Mouse (Mus musculus) c-Kit-positive CD71-positive TER-119-negative erythroid progenitor cells, embryonic 14.5 days (primary cell): ENCODE results near the gene D1Ertd622e.

ENCODE experiments used
- DNase-seq: peaks from one replicate; pipeline ENCODE4 v3.0.0-alpha.2; 2013; ENCODE audit warnings: low read depth

The D1Ertd622e gene

DNA sequence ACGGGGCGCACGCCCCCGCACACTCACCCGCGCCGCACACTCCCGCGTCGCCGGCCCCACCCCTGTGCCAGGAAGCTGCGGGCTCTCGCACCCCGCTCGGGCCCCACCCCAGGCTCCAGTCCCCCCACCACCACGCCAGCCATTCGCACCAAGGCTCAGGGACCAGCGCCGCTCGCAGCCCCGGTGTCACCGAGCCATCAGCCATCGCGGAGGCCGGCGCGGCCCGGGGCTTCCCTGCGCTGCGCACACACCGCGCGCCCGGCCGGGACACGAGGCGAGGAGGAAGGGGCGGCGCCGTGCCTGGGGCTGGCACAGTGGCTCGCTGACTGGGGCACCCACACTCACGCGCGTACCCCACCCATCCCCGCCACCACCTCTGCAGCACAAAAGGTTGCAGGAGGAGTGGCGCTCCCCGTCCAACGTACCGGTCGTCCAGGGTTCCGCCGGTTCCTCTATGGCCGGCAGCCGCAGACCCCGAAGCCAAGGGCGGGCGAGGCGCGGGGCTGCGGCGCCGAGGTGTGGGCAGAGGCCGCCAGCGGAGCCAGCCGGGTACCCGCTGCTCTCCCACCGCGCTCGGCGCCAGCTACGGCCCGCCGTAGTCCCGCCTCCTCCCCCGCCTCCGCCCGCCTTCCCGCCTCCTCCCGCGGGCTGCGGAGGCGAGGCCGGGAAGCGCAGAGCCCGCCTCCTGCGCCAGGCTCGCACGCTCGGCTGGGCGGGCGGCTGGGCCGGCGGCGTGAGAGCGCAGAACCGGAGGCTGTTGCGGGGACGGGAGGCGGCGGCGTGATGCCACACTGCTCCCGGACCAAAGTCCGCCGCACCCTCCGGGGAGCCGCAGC is at the start of gene D1Ertd622e:
Gene D1Ertd622e, minus strand, starts transcription at position 669 of the 836 bp plus-strand sequence.
- peak; percentile 49 for DNase-seq

DNA sequence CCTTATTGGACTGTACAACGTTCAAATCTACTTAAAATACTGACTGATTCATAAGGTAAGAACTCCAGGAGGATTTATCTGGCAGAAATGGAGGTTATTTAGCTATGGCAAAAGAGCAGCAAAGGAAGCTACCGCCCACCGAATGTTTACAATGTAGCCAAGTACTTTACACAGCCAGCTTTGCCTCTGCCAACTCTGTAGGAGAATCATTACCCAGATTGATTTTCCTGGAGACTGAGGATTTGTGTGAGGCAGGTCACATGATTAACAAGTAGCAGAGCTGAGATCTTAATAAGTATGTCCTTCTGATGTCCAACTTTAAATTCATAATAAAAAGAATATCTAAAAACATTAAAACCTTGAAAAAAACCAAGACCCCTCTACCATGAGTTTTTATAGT is 48.6 kb upstream of the D1Ertd622e start:
- DNase-seq, result no peak

DNA sequence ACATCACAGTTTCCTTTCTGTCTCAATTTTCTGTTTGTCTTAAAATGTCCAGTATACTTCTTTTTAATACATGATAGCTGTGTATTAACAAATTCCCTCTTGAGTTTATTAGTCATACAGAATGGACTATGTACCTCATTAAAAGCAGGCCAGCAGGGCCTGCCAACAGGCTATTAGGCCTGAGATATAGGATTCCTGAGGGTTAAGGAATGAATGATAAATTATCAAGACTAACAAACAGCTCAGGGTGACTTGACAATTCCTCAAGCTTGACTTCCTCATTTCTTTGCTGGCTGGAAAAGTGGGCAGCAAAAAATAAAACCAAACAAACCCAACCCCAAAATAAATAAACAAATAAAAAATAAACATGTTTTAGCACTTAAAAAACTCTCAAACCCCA is 43.5 kb upstream of the D1Ertd622e start:
- no peak for DNase-seq

DNA sequence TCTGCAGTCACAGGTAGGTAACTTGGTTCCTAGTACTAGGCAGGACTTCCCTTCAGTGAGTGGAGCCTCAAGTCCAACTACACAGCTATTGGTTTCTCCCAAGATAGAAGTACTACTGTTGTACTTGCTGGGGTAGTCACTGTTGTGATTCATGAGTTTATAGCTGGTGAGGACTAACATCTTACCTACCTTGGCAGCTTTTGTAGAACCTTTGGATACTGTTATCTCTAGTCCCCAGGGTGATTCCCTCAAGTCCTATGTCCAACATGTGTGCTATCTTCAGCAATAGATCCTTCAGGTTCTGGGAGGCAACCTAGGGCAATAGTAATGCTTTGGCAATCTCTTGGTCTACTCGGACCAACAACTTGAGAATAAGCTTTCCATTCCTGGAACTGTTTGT is 42.8 kb upstream of the D1Ertd622e start:
- DNase-seq, result no peak

DNA sequence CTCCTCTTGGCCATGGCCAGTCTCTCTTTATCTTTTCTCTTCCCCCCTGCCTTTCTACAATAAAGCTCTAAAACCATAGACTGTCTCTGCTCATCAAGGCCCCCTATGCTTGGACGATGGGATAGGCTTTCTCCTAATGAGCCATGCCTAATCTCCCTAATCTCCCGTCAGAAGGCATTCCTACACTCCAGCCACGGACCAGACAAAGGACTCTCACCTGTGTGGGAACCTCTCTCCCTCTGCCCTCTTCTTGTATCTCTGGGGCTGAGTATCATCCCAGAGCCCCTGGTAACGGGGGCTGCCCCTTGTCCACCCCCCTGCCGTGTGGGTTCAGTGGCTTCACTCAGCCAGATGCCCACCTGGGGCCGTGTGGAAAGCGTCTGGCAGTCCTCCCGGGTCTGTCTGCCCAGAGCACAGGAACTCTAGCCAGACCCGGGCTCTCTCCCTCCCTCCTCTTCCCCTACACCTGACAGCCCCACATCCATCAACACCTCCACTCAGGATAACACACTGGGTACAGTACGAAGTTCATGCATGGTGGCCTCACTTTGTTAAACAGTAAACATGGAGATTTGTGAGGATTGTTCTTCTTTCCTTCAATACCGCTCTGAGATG is 37.2 kb upstream of the D1Ertd622e start:
- no peak for DNase-seq

DNA sequence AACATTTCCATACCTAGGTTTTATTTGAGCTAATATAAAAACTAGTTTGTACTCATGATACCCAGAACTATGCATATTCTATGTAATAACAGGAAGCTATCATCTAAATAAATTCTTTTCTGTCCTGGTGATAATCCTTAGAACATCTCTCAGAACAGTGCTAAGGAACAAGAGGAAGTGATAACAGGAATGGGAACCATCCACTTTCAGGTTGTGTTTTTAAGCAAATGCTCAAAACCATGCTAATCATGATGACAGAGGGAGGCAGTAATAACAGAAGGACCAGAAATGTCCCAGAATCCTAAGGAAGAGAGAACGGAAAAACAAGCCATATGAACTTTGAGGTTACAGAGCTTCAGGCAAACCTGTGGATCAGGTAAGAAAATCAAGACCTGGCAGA is 35.4 kb upstream of the D1Ertd622e start:
- no peak for DNase-seq

DNA sequence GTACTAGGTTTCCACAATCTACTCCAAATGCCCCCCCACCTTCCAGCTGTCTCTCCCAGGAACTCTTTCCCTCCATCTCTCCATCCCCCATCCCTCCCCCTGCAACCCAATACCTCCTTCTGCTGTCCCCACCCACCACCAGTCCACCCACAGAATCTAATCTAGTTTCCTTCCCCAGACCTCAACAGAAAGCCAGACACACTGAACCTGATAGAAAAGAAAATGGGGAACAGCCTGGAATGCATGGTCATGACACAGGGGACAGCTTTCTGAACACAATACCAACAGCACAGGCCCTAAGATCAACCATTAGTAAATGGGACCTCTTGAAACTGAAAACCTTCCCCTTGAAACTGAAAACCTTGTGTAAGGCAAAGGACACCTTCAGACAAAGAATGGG is 32.0 kb upstream of the D1Ertd622e start:
- DNase-seq, result no peak

DNA sequence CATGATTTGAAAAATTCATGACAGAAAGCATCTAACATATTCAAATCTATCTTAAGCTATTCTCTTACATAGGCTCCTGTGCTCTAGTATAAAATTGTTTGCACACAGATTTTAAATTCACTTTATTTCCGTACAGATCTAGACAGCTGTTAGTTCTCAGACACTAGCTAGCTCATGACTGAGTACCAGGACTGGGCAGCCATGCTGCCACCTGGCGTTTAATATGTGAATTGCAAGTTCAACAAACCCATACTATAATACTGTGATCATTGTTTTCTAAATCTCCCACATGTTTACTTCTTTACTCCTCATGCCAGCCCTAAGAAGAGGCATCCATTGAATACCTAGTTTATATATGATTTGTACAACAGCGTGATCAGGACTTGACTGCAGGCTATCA is 26.9 kb upstream of the D1Ertd622e start:
- peak; percentile 40 for DNase-seq

DNA sequence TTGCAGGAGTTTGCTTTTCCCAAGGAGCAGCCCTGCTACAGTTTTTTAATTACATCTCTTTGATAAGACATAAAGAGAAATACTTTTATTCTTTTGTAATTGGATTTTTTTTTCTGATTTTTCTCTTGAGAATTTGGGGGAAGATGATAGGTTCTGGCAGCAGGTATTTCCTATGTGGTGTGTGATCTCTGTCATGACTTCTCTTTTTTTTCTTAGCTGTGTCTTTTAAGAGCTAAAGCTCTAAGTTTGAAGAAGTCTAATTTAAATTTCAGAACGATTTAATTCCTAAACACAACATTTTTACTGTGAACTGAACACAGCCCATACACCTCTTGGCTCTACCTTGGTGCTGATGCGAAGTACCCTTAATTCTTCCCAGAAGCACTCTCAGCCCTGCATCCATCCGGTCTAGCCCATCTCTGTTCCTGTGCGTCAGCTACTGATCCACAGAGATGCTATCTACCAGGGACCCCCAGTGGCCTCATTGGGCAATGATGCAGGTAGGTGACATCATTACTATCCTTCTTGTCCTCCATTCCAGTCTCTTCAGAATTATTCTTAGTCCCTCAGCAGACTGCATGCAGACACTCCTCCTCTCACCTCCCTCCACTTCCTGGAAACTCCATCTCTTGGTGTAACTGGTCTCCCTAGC is 14.8 kb upstream of the D1Ertd622e start:
- no peak for DNase-seq

DNA sequence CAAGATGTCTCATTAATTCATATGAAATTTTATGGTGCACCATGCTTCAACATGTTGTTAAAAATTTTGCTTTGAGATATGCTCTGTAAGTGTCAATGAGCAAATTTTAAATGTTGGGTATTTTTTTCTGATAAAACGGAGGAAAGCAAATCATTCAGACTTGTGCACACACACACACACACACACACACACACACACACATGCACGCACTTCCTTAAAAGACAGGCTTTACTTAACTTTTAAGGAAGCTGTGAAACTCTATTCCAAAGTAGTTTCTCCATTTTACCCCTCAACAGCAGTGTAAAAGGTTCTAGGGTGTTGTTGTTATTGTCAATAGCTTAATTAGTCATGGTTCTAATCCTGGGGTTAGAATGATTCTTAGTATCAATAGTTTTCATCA is 14.2 kb upstream of the D1Ertd622e start:
- DNase-seq, result no peak

DNA sequence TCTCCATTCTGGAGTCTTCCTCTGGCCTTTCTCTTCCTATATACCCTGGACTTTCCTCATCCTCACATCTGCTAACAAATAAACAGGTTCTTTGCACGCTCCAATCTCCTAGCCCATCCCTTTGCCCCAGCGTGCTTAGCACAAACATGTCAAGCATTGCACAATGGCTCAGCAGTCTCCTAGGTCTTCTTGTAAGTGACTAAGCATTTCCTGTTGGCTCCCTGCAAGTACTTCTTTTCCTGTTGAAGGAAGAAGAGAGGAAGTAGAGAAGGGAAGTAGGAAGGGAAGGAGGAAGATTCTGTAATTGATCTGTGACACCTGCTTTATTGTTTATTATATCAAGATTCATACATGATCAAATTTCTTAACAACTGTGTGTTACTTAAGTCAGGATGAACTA is 11.0 kb upstream of the D1Ertd622e start:
- DNase-seq, result no peak

DNA sequence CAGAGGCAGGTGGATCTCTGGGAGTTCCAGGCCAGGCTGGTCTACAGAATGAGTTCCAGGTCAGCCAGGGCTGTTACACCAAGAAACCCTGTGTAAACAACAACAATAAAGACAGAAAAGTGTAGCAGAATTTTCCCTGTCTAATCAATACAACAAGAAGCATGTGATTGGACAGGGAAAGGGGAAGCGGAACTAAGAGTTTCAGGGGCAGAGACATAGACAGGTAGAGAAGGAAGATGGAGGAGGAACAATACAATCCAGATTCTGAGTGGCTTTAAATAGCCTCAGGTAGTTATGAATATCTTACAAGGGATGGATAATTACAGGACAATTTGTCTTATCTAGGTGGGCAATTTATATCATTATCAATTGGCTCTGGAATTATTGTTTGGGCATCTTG is 5.4 kb upstream of the D1Ertd622e start:
- no peak for DNase-seq

DNA sequence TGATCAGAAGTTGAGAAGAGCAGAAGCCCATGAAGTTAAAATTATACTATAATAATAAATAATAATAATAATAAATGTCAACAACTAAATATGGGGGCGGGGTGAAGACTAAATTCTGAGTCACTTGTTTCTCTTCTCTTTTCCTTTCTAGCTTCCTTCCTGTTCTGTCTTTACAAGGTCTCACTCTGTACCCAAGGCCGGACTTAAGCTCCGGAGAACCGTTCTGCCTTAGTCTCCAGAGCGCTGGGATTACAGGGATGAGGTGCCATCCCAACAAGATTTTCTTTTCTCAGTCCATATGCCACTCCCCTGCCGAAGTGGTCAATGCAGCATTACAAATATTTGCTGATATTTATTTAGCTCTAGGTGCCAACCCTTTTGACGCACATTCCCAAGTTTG is 450 bp upstream of the D1Ertd622e start:
- DNase-seq, result no peak

DNA sequence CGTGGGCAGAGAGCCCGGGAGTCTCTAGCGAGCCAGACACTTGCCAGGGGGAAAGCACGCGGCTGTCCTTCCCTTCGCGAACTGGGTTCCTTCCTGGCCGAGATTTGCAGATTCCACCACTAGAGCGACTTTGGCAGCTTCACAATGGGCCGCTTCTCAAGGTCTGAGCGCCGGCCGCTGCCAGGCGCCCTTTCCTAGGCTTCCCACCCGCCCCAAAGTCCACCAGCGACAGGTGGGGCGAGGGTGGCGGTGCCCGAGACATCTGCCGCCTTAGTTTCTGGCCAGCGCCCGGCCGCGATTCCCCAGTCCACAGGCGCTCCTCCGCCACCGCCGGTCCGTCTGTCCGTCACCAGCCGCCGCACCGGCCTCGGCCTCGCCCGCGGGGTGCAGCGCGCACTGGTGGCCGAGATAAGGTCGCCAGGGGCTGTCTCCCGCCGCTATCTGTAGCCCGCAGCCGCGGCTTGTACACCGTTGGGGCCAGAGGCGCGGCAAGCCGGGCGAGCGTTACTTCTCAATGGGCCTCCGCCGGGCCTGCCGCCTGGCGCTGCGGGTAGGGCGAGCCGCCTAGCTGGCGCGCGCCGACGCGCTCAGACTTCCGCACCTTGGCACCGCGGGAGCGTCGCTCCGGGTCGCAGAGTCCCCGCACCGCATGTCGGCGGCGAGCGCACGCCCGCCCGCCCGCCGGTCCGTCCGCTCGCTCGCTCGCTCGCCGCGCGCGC is 1.0 kb downstream of the D1Ertd622e start:
- peak; percentile 86 for DNase-seq

DNA sequence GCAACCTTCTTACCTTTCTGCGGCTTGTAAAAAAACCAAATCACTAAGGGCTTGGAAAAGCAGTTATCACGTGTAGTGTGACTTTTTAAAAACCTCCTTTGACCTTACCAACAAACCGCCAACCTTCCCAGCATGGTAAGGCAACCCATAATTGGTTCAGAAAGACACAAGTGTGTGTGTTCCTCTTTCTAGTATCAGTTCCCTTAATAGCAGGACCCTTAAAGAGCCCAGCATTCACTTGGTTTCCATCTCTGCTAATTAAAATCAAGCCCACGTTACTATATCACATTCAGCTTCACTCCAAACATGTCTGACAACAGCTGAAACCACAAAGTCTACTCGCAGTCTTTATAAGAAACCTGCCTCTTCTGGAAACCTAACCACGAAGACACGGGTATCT is 2.5 kb downstream of the D1Ertd622e start:
- no peak for DNase-seq

DNA sequence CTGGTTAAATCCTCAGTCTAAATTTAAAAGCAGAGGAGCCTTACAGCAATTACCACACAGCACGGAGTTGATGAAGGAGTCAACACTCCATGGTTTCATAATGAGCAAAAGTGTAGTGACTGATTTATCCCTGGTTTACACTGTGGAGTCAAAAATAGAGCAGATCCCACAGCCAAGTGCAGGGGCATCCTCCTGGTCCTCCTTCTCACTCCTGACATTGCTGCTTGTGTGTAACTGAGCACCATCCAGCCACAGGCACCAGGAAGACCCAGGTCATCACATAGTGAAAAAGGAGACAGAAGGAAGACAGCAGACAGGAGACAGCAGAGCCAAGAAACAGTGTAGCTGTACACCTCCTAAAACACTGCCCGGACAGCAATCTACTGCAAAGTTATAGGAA is 4.1 kb downstream of the D1Ertd622e start:
- no peak for DNase-seq

DNA sequence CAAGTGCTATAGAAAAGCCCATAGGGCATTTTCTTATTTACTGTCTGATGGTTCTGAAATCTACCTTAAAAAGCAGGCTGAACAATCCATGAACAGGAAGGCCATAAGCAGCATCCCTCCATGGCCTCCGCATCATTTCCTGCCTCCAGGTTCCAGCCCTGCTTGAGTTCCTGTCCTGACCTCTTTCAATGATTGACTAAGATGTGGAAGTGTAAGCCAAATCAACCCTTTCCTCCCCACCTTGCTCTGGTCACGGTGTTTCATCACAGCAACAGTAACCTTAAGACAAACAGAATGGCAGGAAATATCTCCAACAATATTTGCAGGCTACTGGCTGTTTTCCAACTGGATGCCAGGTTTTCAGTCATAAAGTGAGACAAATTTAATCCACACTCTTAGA is 4.7 kb downstream of the D1Ertd622e start:
- no peak for DNase-seq

DNA sequence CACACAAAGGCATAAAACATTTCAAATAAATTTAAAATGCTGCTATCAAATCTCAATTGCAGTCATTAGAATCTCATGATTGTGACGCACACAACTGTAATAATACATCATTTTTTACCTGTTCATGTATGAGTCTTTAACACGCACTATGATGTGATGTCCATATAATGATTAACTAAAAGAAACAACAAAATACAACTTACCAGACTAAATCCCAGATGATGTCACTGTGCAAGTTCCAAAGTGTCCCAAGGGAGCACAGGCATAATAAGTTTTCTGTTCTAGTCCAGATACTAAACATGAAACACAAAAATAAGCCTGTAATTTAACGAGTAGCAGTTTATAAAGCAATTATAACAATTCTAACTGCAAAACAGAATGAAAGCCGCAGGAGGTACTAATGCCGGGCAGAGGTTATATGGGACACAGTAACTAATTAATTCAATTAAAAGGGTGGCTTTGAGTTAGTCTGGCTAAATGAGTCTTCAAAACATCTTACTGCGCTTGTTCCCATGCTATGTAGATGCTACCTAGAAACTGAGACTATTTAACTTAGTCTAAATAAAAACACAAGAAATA is 7.4 kb downstream of the D1Ertd622e start:
- DNase-seq, result no peak

DNA sequence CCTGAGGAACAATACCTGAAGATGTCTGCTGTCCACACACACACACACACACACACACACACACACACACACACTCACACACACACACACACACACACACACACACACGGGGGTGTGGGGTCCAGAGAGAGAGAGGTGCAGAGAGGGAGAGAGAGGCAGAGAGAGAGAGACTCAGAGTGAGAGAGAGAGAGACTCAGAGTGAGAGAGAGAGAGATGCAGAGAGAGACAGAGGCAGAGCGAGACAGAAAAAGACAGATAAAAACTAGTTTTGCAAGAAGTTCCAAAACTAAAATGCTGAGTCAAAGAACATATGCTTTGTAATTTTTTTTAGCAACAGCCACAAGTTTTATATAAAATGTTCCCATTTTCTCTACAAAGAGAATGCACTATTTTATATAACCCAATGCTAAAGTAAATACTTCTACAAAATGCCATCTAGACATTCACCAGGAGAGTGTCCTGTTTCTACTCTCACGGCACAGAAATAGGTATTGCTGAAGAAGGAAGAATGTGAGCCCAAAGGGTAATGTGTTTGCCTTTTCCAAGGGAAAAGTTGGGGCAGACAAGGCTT is 11.2 kb downstream of the D1Ertd622e start:
- no peak for DNase-seq

DNA sequence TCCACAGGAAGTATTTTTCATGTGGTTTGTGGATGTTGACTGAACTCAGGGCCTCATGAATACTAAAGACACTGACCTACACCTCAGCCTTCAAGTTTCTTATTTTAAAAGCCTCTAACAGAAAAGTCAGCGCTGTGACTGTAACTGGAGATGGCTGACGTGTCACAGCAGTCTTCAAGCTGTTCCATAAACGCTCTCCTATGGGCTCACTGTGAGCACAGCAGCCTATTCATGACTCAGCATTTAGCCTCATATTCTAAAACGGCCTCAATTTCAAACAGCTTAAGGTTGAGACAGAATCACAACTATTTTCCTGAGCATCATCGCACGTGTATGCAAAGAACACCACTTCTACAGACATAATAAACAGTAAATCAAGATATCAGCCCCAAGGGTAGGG is 11.8 kb downstream of the D1Ertd622e start:
- DNase-seq, result no peak

DNA sequence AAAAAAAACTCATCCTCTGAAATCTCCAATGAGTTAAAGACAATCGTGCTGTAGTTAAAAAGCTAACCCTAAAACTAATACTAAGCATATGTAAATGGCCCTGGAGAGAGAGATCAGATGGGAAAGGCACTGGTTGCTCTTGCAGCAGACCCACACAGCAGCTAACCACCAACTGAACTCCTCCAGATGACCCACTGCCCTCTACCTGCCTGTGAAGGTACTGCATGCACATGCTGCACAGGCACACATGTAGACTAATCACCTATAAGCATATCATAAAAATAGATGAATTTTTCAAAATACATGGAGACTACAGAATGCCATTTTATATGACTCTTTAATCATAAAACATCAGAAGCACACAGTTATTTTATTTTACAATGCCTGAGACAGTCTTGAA is 14.8 kb downstream of the D1Ertd622e start:
- no peak for DNase-seq

DNA sequence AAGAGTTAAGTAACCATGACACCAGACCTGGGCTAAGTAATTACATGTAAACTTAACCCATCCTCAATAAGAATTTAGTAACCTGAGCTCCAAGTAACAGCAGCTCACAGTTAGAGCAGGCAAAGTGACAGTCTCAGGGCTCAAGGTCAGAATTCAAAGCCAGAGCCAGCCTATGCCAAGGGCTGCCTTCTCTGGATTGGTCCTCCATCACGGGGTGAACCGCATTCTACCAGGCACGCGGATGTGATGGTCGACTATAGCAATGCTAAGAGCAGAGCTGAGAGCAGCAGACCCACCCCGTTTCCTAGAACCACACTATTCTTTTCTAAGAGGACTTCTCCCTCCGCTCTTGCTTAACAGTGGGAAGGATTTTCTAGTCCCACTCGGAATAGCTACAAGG is 27.8 kb downstream of the D1Ertd622e start:
- no peak for DNase-seq
